Mouse (Mus musculus) MEL (cell line): Measurements from ENCODE around the gene Mif.

Experiments
- BHLHE40 ChIP-seq: IDR thresholded peaks from 2 replicates; pipeline ENCODE4 v1.6.1; 2012; ENCODE audit warnings: low read depth, mild to moderate bottlenecking, inconsistent platforms, low read length, improper control_type of control experiment, borderline replicate concordance
- CHD1 ChIP-seq: IDR thresholded peaks from 2 replicates; pipeline ENCODE4 v1.6.1; 2012; ENCODE audit warnings: low read depth, mild to moderate bottlenecking, inconsistent platforms, low read length, improper control_type of control experiment
- SMC3 ChIP-seq: IDR thresholded peaks from 2 replicates; pipeline ENCODE4 v1.6.1; 2011; ENCODE audit warnings: low read depth, low read length, improper control_type of control experiment
- TCF12 ChIP-seq: IDR thresholded peaks from 2 replicates; pipeline ENCODE4 v1.6.1; 2014; ENCODE audit warnings: low read depth, mild to moderate bottlenecking, inconsistent platforms, low read length, improper control_type of control experiment, moderate library complexity
- USF1 ChIP-seq: IDR thresholded peaks from 2 replicates; pipeline ENCODE4 v1.6.1; 2014; ENCODE audit warnings: low read depth, mild to moderate bottlenecking, inconsistent platforms, low read length, improper control_type of control experiment, moderate library complexity
- ZMIZ1 ChIP-seq: IDR thresholded peaks from 2 replicates; pipeline ENCODE4 v1.6.1; 2012; ENCODE audit warnings: low read depth, mild to moderate bottlenecking, inconsistent platforms, low read length, improper control_type of control experiment, moderate library complexity

DNA sequence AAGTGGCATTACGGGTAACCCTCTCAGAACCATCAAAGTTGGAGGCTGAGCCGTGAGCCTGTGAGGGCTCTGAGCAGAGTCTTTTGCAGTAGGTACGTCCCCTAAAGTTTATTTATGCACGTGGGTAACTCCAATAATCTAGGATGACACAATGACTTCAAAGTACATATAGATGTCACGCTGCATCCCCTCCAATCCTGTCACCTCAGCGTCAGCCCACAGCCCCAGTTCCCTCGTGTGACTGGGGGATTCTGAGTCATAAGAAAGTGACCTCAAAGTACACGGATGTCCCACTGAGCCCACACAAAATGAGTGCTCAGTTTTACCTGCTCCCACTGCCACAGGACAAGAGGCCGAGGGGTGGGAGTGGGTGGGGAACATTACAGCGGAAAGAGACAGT is 20.9 kb downstream of the Mif start:
- TF ChIP-seq TCF12 (no peak), CHD1 (no peak), USF1 (no peak), SMC3 (no peak), BHLHE40 (no peak), ZMIZ1 (no peak)
